Mouse (Mus musculus) liver, adult 2 months (tissue): Measurements from ENCODE around the gene Mgst3. TPM values are rescaled to one million over a fixed set of nuclear protein-coding genes. Genes with fewer than 3 reads are reported as not detected.
A peak's percentile ranks its signal among the peaks of the same experiment; 100 is the strongest.

Source experiments
- DNase-seq: peaks from one replicate; pipeline ENCODE4 v3.0.0-alpha.2; 2011; ENCODE audit warnings: low read depth, low spot score; ENCODE audit errors: extremely low read depth
- H3K27ac ChIP-seq: fragments of 200-500 bp; replicated peaks from 2 replicates; pipeline ENCODE4 v1.5.1; 2012; ENCODE audit warnings: low read depth, mild to moderate bottlenecking, control low read depth, inconsistent platforms, low read length; ENCODE audit not compliant: insufficient read depth
- H3K27me3 ChIP-seq: fragments of 200-500 bp; 2 replicates; pipeline ENCODE4 v1.6.1; 2012; ENCODE audit warnings: mild to moderate bottlenecking, moderate library complexity, low read length, inconsistent platforms; ENCODE audit not compliant: control insufficient read depth, insufficient read depth
- H3K36me3 ChIP-seq: fragments of 200-500 bp; 2 replicates; pipeline ENCODE4 v1.6.1; 2012; ENCODE audit warnings: low read length, inconsistent platforms; ENCODE audit not compliant: control insufficient read depth, insufficient read depth
- H3K4me1 ChIP-seq: fragments of 200-500 bp; 2 replicates; pipeline ENCODE4 v1.6.1; 2011; ENCODE audit warnings: low read length; ENCODE audit not compliant: control insufficient read depth, insufficient read depth
- H3K4me3 ChIP-seq: fragments of 200-500 bp; 2 replicates; pipeline ENCODE4 v1.5.1; 2011; ENCODE audit warnings: low read depth, mild to moderate bottlenecking, control low read depth, low read length, moderate library complexity; ENCODE audit not compliant: insufficient read depth
- H3K79me2 ChIP-seq: fragments of 200-500 bp; 2 replicates; pipeline ENCODE4 v1.6.1; 2012; ENCODE audit warnings: inconsistent platforms, mild to moderate bottlenecking, low read length, moderate library complexity; ENCODE audit not compliant: control insufficient read depth, insufficient read depth
- H3K9ac ChIP-seq: fragments of 200-500 bp; 2 replicates; pipeline ENCODE4 v1.6.1; 2012; ENCODE audit warnings: low read depth, mild to moderate bottlenecking, control low read depth, inconsistent platforms, low read length
- CTCF ChIP-seq: fragments of 200-500 bp; IDR thresholded peaks from 2 replicates; pipeline ENCODE4 v1.5.1; 2011; ENCODE audit warnings: low read depth, low read length, control low read depth
- POLR2A ChIP-seq: fragments of 200-500 bp; IDR thresholded peaks from 2 replicates; pipeline ENCODE4 v1.6.1; 2011; ENCODE audit warnings: low read length, control low read depth; ENCODE audit not compliant: insufficient read depth; ENCODE audit errors: extremely low read depth
- WGBS: fragments of 180-500 bp; shearing (Covaris S2); methylation state at CpG from one replicate; pipeline ENCODE4 v1.1.7; 2018; 5-methylcytosine and 5-hydroxymethylcytosine counted together
- polyA plus RNA-seq: library from polyadenylated mRNA; depleted of rRNA; stranded (reverse); fragments of >200 nt; gene quantifications from 2 replicates; pipeline ENCODE4 v1.2.3, GENCODE M21; 2012
- total RNA-seq: library from RNA; depleted of rRNA; stranded (reverse); fragments of >200 nt; gene quantifications from 2 replicates; pipeline ENCODE4 v1.2.3, GENCODE M21; 2014

Gene Mgst3
- total and polyA plus RNA-seq, 2 experiments, result 62.5 to 112 TPM

DNA sequence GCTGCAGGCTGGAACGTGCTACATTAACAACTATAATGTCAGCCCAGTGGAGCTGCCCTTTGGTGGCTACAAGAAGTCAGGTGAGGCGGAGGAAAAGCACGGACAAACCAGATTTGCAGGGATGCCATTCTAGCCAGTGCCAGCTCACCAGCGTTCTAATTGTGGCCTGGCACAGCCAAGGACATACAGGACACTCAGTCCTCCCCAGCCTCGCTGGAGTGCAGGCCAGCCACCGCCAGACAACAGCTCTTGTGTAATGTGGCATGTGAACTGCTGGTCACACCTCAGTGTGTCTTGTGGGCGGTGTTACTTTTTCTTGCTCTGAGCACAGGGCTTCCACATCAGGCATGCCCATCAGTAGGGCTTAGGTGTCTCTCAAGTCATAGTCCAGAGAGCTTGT lies 27.8 kb downstream of the Mgst3 start:
- H3K79me2 ChIP-seq, result no peaks in the 10 kb centered on the region
- H3K9ac ChIP-seq, result no peak overlapping the region
- peak; percentile 65 for DNase-seq
- no peaks in the 10 kb centered on the region for H3K27me3 ChIP-seq
- H3K36me3 ChIP-seq, result peaks cover 65% of the 10 kb centered on the region
- WGBS, result 61% methylated on average over 7 of the region's 7 CpGs
- H3K27ac ChIP-seq, result no peak overlapping the region
- no peak overlapping the region for H3K4me3 ChIP-seq
- TF ChIP-seq POLR2A (no peak), CTCF (no peak)
- no peaks in the 10 kb centered on the region for H3K4me1 ChIP-seq

GRCm38 (mm10) chr1:167363322-167363721 lies 30.3 kb downstream of the Mgst3 start:
- no peaks in the 10 kb centered on the region for H3K4me1 ChIP-seq
- TF ChIP-seq CTCF (no peak), POLR2A (no peak)
- no peak overlapping the region for H3K4me3 ChIP-seq
- DNase-seq, result no peak
- no peaks in the 10 kb centered on the region for H3K79me2 ChIP-seq
- H3K9ac ChIP-seq, result no peak overlapping the region
- H3K36me3 ChIP-seq, result peaks cover 78% of the 10 kb centered on the region
- 87% methylated on average over 5 of the region's 5 CpGs for WGBS
- no peaks in the 10 kb centered on the region for H3K27me3 ChIP-seq
- no peak overlapping the region for H3K27ac ChIP-seq

GRCm38 (mm10) chr1:167362819-167363218 lies 30.8 kb downstream of the Mgst3 start:
- no peaks in the 10 kb centered on the region for H3K27me3 ChIP-seq
- no peak overlapping the region for H3K27ac ChIP-seq
- H3K79me2 ChIP-seq, result no peaks in the 10 kb centered on the region
- 79% methylated on average over 4 of the region's 4 CpGs for WGBS
- H3K4me1 ChIP-seq, result no peaks in the 10 kb centered on the region
- no peak overlapping the region for H3K9ac ChIP-seq
- H3K36me3 ChIP-seq, result peaks cover 80% of the 10 kb centered on the region
- H3K4me3 ChIP-seq, result no peak overlapping the region
- no peak for DNase-seq
- TF ChIP-seq POLR2A (no peak), CTCF (no peak)

GRCm38 (mm10) chr1:167360268-167360667 lies 33.4 kb downstream of the Mgst3 start:
- no peaks in the 10 kb centered on the region for H3K27me3 ChIP-seq
- no peak for DNase-seq
- no peaks in the 10 kb centered on the region for H3K79me2 ChIP-seq
- peaks cover 5% of the 10 kb centered on the region; the same call in 1 of the 2 replicates for H3K4me1 ChIP-seq
- H3K4me3 ChIP-seq, result no peak overlapping the region
- TF ChIP-seq POLR2A (no peak), CTCF (no peak)
- no peak overlapping the region for H3K9ac ChIP-seq
- WGBS, result 95% methylated on average over 4 of the region's 4 CpGs
- peaks cover 73% of the 10 kb centered on the region for H3K36me3 ChIP-seq
- H3K27ac ChIP-seq, result no peak overlapping the region

- DNase-seq, result peak; percentile 72
- no peak for TF ChIP-seq POLR2A
- no peak for TF ChIP-seq CTCF
- peaks cover 74% of the 10 kb centered on the region for H3K36me3 ChIP-seq
Measured at GRCm38 (mm10) chr1:167358731-167359130, 34.9 kb downstream of the Mgst3 start.

DNA sequence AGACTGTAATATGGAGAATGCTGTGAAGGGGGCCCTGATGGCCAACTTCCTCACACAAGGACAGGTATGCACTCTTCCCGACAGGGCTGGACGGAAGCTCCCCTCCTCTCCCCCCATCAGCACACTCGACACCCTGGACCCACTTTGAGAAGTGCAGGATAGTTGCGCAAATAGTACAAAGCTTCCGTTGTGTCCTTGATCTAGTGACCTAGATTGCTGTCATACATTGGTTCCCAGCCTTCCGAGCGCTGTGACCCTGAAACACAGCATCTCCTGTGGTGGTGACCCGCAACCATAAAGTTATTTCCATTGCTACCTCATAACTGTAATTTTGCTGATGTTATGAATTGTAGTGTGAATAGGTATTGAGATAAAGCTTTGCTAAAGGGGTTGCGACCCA lies 36.3 kb downstream of the Mgst3 start:
- Histone ChIP-seq H3K4me1 (peaks cover 10% of the 10 kb centered on the region), H3K4me3 (no peak overlapping the region), H3K36me3 (peaks cover 68% of the 10 kb centered on the region), H3K27ac (no peak overlapping the region), H3K27me3 (no peaks in the 10 kb centered on the region), H3K9ac (no peak overlapping the region), H3K79me2 (peaks cover 3% of the 10 kb centered on the region; the same call in 1 of the 2 replicates)
- DNase-seq, result peak; percentile 75
- TF ChIP-seq CTCF, result no peak
- TF ChIP-seq POLR2A, result no peak
- WGBS, result 26% methylated on average over 9 of the region's 9 CpGs

More at GRCm38 (mm10) chr1:167358731-167359130, 34.9 kb downstream of the Mgst3 start:
- Histone ChIP-seq H3K27ac (no peak overlapping the region), H3K4me3 (no peak overlapping the region), H3K9ac (no peak overlapping the region), H3K4me1 (peaks cover 8% of the 10 kb centered on the region; the same call in 1 of the 2 replicates), H3K79me2 (no peaks in the 10 kb centered on the region), H3K27me3 (no peaks in the 10 kb centered on the region)
- WGBS, result 51% methylated on average over 9 of the region's 9 CpGs
